Mouse (Mus musculus) lung, postnatal 0 days (tissue): ENCODE measurements around the gene Lrrc7.

ENCODE experiments used
- CTCF ChIP-seq: IDR thresholded peaks from 2 replicates; pipeline ENCODE4 v1.5.1; 2016; ENCODE audit warnings: antibody characterized with exemption, mild to moderate bottlenecking
- EP300 ChIP-seq: IDR thresholded peaks from 2 replicates; pipeline ENCODE4 v1.6.1; 2016; ENCODE audit warnings: antibody characterized with exemption, mild to moderate bottlenecking, control low read depth

DNA sequence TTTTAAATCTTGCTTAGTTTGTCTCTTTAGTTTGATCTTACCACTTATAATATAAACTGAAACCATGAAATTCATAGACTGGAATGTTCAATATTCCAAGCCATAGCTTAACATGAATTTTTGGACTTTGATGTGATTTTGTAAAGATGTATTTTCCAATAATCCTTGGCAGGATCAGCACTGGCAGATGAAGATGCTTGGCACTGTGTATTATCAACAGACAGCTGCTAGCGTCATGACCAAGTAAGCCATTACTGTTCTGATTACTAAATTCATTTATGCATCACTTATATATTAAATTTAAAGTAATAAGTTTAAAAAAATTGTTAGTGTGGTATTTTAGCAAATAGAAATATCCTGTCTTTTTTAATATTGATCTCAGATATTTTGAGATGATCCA, 413.0 kb downstream of the Lrrc7 start:
- TF ChIP-seq CTCF: no peak
- no peak for TF ChIP-seq EP300
